Mouse (Mus musculus): ENCODE data around the gene Plpp7. TPM values are rescaled to one million over a fixed set of nuclear protein-coding genes. Genes with fewer than 3 reads are reported as not detected.

The Plpp7 gene
- polyA plus RNA-seq, 1 experiment, result 6.0 TPM

DNA sequence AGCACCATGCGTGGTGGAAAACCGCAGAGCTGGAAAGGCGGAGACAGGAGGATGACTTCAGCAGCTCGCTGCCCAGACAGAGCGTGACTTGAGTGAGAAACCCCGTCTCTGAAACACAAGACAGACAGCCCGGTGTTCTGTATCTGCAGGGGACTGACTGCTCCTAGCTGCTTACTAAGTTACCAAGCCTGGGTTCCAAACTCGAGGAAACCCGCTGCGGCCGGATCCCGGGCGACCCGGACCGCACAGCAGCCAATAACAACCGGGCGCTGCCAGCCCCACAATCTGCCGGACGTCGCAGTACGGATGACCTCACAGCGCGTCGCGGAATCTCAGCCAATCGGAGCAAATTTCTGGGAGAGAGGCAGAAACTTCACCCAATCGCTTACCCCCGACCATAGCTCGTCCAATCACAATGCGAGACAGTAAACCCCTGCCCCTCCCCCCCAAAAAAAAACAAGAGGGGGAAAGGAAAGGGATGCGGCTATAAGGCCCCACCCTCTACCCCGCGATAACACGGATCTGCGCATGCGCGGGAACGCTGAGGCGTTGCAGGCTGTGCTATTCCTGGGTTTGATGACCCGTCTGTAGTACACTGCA, 42.4 kb downstream of the Plpp7 start:
- no peaks in the 10 kb centered on the region for H3K27me3 ChIP-seq (replicated peaks; ENCODE audit: control insufficient read depth, insufficient read depth, low read length)
- WGBS, result under 1% methylated on average over 40 of the region's 40 CpGs
- peak overlapping the region; percentile 84 for H3K4me3 ChIP-seq (ENCODE audit: insufficient read depth, low read depth, low read length)
- no peaks in the 10 kb centered on the region for H3K36me3 ChIP-seq (ENCODE audit: control insufficient read depth, insufficient read depth, low read length)
- peak; percentile 99 for DNase-seq
- H3K4me1 ChIP-seq (ENCODE audit: control insufficient read depth, insufficient read depth, low read length), result no peaks in the 10 kb centered on the region; the same call in 1 of the 2 replicates
- peak overlapping the region; percentile 95 for H3K27ac ChIP-seq (ENCODE audit: insufficient read depth, low read depth, low read length)
- TF ChIP-seq POLR2A (IDR thresholded peaks at IDR 0.05; ENCODE audit: low read depth, low read length) (peak; percentile 81), CTCF (conservative IDR thresholded peaks at IDR 0.05; ENCODE audit: insufficient read depth, insufficient read length, low read depth, low read length) (no peak)

- Histone ChIP-seq H3K27me3 (replicated peaks; ENCODE audit: control insufficient read depth, insufficient read depth, low read length) (no peaks in the 10 kb centered on the region), H3K4me1 (ENCODE audit: control insufficient read depth, insufficient read depth, low read length) (no peaks in the 10 kb centered on the region; the same call in 1 of the 2 replicates), H3K4me3 (ENCODE audit: insufficient read depth, low read depth, low read length) (no peak overlapping the region), H3K27ac (ENCODE audit: insufficient read depth, low read depth, low read length) (no peak overlapping the region), H3K36me3 (ENCODE audit: control insufficient read depth, insufficient read depth, low read length) (no peaks in the 10 kb centered on the region)
- DNase-seq, result no peak
- 80% methylated on average over 5 of the region's 5 CpGs for WGBS
- TF ChIP-seq POLR2A (IDR thresholded peaks at IDR 0.05; ENCODE audit: low read depth, low read length), result no peak
- TF ChIP-seq CTCF (conservative IDR thresholded peaks at IDR 0.05; ENCODE audit: insufficient read depth, insufficient read length, low read depth, low read length), result no peak
Measured at GRCm38 (mm10) chr2:32139377-32139776, 44.0 kb downstream of the Plpp7 start.

- Histone ChIP-seq H3K4me1 (ENCODE audit: control insufficient read depth, insufficient read depth, low read length) (no peaks in the 10 kb centered on the region; the same call in 1 of the 2 replicates), H3K27ac (ENCODE audit: insufficient read depth, low read depth, low read length) (no peak overlapping the region), H3K27me3 (replicated peaks; ENCODE audit: control insufficient read depth, insufficient read depth, low read length) (no peaks in the 10 kb centered on the region), H3K4me3 (ENCODE audit: insufficient read depth, low read depth, low read length) (no peak overlapping the region), H3K36me3 (ENCODE audit: control insufficient read depth, insufficient read depth, low read length) (no peaks in the 10 kb centered on the region)
- DNase-seq, result peak; percentile 91
- 6% methylated on average over 4 of the region's 4 CpGs for WGBS
- TF ChIP-seq POLR2A (IDR thresholded peaks at IDR 0.05; ENCODE audit: low read depth, low read length) (no peak), CTCF (conservative IDR thresholded peaks at IDR 0.05; ENCODE audit: insufficient read depth, insufficient read length, low read depth, low read length) (no peak)
Measured at GRCm38 (mm10) chr2:32140498-32140934, 45.2 kb downstream of the Plpp7 start.

- WGBS, result 77% methylated on average over 6 of the region's 6 CpGs
Measured at GRCm38 (mm10) chr2:32141602-32142001, 46.3 kb downstream of the Plpp7 start.

GRCm38 (mm10) chr2:32142368-32142767, 47.0 kb downstream of the Plpp7 start:
- no peaks in the 10 kb centered on the region; the same call in 1 of the 2 replicates for H3K4me1 ChIP-seq (ENCODE audit: control insufficient read depth, insufficient read depth, low read length)

More at GRCm38 (mm10) chr2:32141602-32142001, 46.3 kb downstream of the Plpp7 start:
- Histone ChIP-seq H3K27ac (ENCODE audit: insufficient read depth, low read depth, low read length) (no peak overlapping the region), H3K4me1 (ENCODE audit: control insufficient read depth, insufficient read depth, low read length) (no peaks in the 10 kb centered on the region; the same call in 1 of the 2 replicates), H3K4me3 (ENCODE audit: insufficient read depth, low read depth, low read length) (no peak overlapping the region), H3K27me3 (replicated peaks; ENCODE audit: control insufficient read depth, insufficient read depth, low read length) (no peaks in the 10 kb centered on the region), H3K36me3 (ENCODE audit: control insufficient read depth, insufficient read depth, low read length) (no peaks in the 10 kb centered on the region)
- no peak for TF ChIP-seq POLR2A (IDR thresholded peaks at IDR 0.05; ENCODE audit: low read depth, low read length)
- TF ChIP-seq CTCF (conservative IDR thresholded peaks at IDR 0.05; ENCODE audit: insufficient read depth, insufficient read length, low read depth, low read length), result no peak
- DNase-seq, result no peak

GRCm38 (mm10) chr2:32144633-32145032, 49.3 kb downstream of the Plpp7 start:
- 79% methylated on average over 5 of the region's 5 CpGs for WGBS
- no peaks in the 10 kb centered on the region; the same call in 1 of the 2 replicates for H3K4me1 ChIP-seq (ENCODE audit: control insufficient read depth, insufficient read depth, low read length)
- H3K27ac ChIP-seq (ENCODE audit: insufficient read depth, low read depth, low read length), result no peak overlapping the region
- H3K4me3 ChIP-seq (ENCODE audit: insufficient read depth, low read depth, low read length), result no peak overlapping the region
- no peak for DNase-seq
- TF ChIP-seq POLR2A (IDR thresholded peaks at IDR 0.05; ENCODE audit: low read depth, low read length) (no peak), CTCF (conservative IDR thresholded peaks at IDR 0.05; ENCODE audit: insufficient read depth, insufficient read length, low read depth, low read length) (no peak)
- H3K27me3 ChIP-seq (replicated peaks; ENCODE audit: control insufficient read depth, insufficient read depth, low read length), result no peaks in the 10 kb centered on the region
- no peaks in the 10 kb centered on the region for H3K36me3 ChIP-seq (ENCODE audit: control insufficient read depth, insufficient read depth, low read length)

More at GRCm38 (mm10) chr2:32142368-32142767, 47.0 kb downstream of the Plpp7 start:
- Histone ChIP-seq H3K27me3 (replicated peaks; ENCODE audit: control insufficient read depth, insufficient read depth, low read length) (no peaks in the 10 kb centered on the region), H3K4me3 (ENCODE audit: insufficient read depth, low read depth, low read length) (no peak overlapping the region), H3K27ac (ENCODE audit: insufficient read depth, low read depth, low read length) (no peak overlapping the region), H3K36me3 (ENCODE audit: control insufficient read depth, insufficient read depth, low read length) (no peaks in the 10 kb centered on the region)
- TF ChIP-seq POLR2A (IDR thresholded peaks at IDR 0.05; ENCODE audit: low read depth, low read length) (no peak), CTCF (conservative IDR thresholded peaks at IDR 0.05; ENCODE audit: insufficient read depth, insufficient read length, low read depth, low read length) (no peak)
- 61% methylated on average over 6 of the region's 6 CpGs for WGBS
- no peak for DNase-seq

- H3K36me3 ChIP-seq (ENCODE audit: control insufficient read depth, insufficient read depth, low read length), result no peaks in the 10 kb centered on the region
- TF ChIP-seq CTCF (conservative IDR thresholded peaks at IDR 0.05; ENCODE audit: insufficient read depth, insufficient read length, low read depth, low read length), result no peak
- TF ChIP-seq POLR2A (IDR thresholded peaks at IDR 0.05; ENCODE audit: low read depth, low read length), result no peak
- WGBS, result 80% methylated on average over 5 of the region's 5 CpGs
- no peak for DNase-seq
- peaks cover 3% of the 10 kb centered on the region; the same call in 1 of the 2 replicates for H3K4me1 ChIP-seq (ENCODE audit: control insufficient read depth, insufficient read depth, low read length)
- H3K27ac ChIP-seq (ENCODE audit: insufficient read depth, low read depth, low read length), result no peak overlapping the region
- H3K27me3 ChIP-seq (replicated peaks; ENCODE audit: control insufficient read depth, insufficient read depth, low read length), result no peaks in the 10 kb centered on the region
- no peak overlapping the region for H3K4me3 ChIP-seq (ENCODE audit: insufficient read depth, low read depth, low read length)
Measured at GRCm38 (mm10) chr2:32146617-32147162, 51.4 kb downstream of the Plpp7 start.

Data from kidney, adult 2 months (tissue).